Mouse (Mus musculus): ENCODE results near the gene Pde12. TPM values are rescaled to one million over a fixed set of nuclear protein-coding genes. Genes with fewer than 3 reads are reported as not detected.

The Pde12 gene
- polyA plus RNA-seq, 1 experiment from 2014 or later, result 14.4 TPM

DNA sequence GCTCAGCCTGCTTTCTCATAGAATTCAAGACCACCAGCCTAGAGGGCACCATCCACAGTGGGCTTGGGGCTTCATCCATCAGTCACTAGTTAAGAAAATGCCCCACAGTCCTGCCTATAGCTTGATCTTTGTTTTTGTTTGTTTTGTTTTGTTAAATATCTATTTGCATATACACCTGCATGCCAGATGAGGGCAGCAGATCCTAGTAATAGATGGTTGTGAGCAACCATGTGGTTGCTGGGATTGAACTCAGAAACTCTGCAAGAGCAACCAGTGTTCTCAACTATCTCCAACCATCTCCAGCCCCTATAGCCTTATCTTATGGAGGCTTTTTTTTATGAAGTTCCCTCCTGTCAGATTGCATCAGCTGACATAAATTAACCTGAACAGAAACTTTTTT, 17.8 kb downstream of the Pde12 start:
- H3K4me1 ChIP-seq (replicated peaks; ENCODE audit: control insufficient read depth, insufficient read depth, low read length), result no peaks in the 10 kb centered on the region
- H3K27me3 ChIP-seq (ENCODE audit: control insufficient read depth, insufficient read depth, low read length), result no peaks in the 10 kb centered on the region
- ATAC-seq (ENCODE audit: low FRiP score) (no peak), DNase-seq (ENCODE audit: low spot score) (peak; percentile 17)
- H3K36me3 ChIP-seq (ENCODE audit: control insufficient read depth, insufficient read depth, low read length), result peaks cover 7% of the 10 kb centered on the region; the same call in 1 of the 2 replicates
- no peak overlapping the region for H3K4me2 ChIP-seq (replicated peaks; ENCODE audit: low read depth, low read length)
- H3K4me3 ChIP-seq (ENCODE audit: low read depth, low read length), result no peak overlapping the region
- no peak overlapping the region for H3K9ac ChIP-seq (ENCODE audit: low read depth, low read length)
- no peaks in the 10 kb centered on the region for H3K9me3 ChIP-seq (ENCODE audit: control insufficient read depth, low read length)
- no peak overlapping the region for H3K27ac ChIP-seq (ENCODE audit: low read depth, low read length)

DNA sequence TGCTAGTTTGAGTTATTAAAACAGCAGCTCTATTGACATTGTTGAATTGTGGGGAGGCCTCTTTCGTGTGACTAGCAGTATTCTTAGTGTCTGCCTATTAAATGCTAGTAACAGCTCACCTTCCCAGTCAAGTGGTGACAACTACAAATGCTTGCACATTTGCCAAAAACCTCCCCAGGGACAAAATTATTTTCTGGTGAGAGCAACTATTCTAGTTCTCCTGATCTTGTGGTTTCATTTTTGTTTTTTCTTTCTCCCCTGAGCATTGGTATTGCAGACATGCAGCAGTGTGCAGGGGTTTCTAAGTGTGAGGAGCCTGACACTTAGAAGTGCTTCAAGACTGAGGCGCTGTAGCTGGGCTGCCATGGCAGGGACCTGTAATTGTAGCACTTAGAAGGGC, 21.9 kb downstream of the Pde12 start:
- ATAC-seq (ENCODE audit: low FRiP score) (no peak), DNase-seq (ENCODE audit: low spot score) (no peak)
- H3K27ac ChIP-seq (ENCODE audit: low read depth, low read length), result no peak overlapping the region
- no peak overlapping the region for H3K4me2 ChIP-seq (replicated peaks; ENCODE audit: low read depth, low read length)
- no peaks in the 10 kb centered on the region for H3K27me3 ChIP-seq (ENCODE audit: control insufficient read depth, insufficient read depth, low read length)
- H3K9me3 ChIP-seq (ENCODE audit: control insufficient read depth, low read length), result no peaks in the 10 kb centered on the region
- 0 out of 2 replicates have a peak, but pooled peaks cover 2% of the 10 kb centered on the region for H3K36me3 ChIP-seq (ENCODE audit: control insufficient read depth, insufficient read depth, low read length)
- H3K4me1 ChIP-seq (replicated peaks; ENCODE audit: control insufficient read depth, insufficient read depth, low read length), result no peaks in the 10 kb centered on the region
- H3K9ac ChIP-seq (ENCODE audit: low read depth, low read length), result no peak overlapping the region
- WGBS, result 94% methylated on average over 2 of the region's 2 CpGs
- no peak overlapping the region for H3K4me3 ChIP-seq (ENCODE audit: low read depth, low read length)

DNA sequence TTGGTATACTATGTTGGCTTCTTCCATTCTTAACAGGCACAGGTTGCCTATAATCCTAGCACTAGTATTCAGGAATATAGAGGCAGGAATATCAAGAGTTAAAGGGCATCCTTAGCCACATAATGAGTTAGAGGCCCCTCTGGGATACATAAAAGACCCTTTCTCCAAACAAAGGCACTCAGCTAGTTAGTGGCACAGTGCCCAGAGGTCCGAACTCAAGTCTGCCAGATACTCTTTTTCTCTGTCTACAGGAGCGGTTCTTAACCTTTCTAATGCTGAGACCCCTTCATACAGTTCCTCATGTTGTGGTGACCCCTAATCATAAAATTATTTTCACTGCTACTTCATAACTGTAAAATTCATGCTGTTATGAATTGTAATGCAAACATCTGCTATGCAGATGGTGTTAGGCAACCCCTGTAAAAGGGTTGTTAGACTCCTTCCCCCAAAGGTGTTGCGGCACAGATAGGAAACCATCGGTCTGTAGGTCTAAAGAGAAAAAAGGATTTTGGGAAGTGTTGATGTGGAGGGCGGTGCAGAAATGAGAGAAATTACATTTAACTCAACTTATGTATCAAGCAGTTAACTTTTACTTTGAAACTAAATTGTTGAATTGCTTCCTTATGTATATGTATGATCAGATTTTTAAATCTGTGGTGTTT, 23.6 kb downstream of the Pde12 start:
- Histone ChIP-seq H3K27me3 (ENCODE audit: control insufficient read depth, insufficient read depth, low read length) (no peaks in the 10 kb centered on the region), H3K4me2 (replicated peaks; ENCODE audit: low read depth, low read length) (no peak overlapping the region), H3K9ac (ENCODE audit: low read depth, low read length) (no peak overlapping the region), H3K4me1 (replicated peaks; ENCODE audit: control insufficient read depth, insufficient read depth, low read length) (no peaks in the 10 kb centered on the region), H3K36me3 (ENCODE audit: control insufficient read depth, insufficient read depth, low read length) (0 out of 2 replicates have a peak, but pooled peaks cover 2% of the 10 kb centered on the region), H3K27ac (ENCODE audit: low read depth, low read length) (no peak overlapping the region), H3K9me3 (ENCODE audit: control insufficient read depth, low read length) (no peaks in the 10 kb centered on the region), H3K4me3 (ENCODE audit: low read depth, low read length) (no peak overlapping the region)
- ATAC-seq (ENCODE audit: low FRiP score), result no peak
- no peak for DNase-seq (ENCODE audit: low spot score)
- 80% methylated on average over 5 of the region's 5 CpGs for WGBS

DNA sequence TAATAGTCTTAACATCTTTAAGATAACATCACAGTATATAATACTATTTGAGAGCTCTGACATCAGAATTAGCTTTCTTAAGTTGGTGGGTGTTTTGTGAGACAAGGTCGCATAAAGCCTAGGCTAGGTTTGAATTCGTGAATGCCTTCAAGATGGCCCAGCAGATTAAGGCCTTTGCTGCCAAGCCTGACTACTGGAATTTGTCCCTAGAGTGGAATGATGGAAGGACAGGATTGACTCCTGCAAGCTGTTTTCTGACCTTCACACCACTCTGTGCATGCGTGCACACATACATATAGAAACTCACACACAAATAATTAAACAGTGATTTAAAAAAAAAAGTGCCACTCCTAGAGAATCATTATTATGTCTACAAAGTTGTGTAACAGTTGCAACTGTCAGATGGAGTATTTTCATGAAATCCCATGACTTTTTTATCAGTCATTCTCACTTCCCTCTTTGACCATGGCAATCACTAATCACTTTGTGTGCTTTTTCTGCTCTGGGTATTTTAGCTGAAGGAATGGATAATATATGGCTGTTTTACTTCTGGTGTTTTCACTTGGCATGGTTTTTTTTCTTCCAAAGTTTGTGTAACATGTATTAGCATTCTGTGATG, 26.6 kb downstream of the Pde12 start:
- no peaks in the 10 kb centered on the region for H3K27me3 ChIP-seq (ENCODE audit: control insufficient read depth, insufficient read depth, low read length)
- H3K4me2 ChIP-seq (replicated peaks; ENCODE audit: low read depth, low read length), result no peak overlapping the region
- no peak overlapping the region for H3K4me3 ChIP-seq (ENCODE audit: low read depth, low read length)
- H3K27ac ChIP-seq (ENCODE audit: low read depth, low read length), result no peak overlapping the region
- H3K9me3 ChIP-seq (ENCODE audit: control insufficient read depth, low read length), result no peaks in the 10 kb centered on the region
- ATAC-seq (ENCODE audit: low FRiP score) (no peak), DNase-seq (ENCODE audit: low spot score) (no peak)
- no peak overlapping the region for H3K9ac ChIP-seq (ENCODE audit: low read depth, low read length)
- H3K4me1 ChIP-seq (replicated peaks; ENCODE audit: control insufficient read depth, insufficient read depth, low read length), result 0 out of 2 replicates have a peak, but pooled peaks cover 2% of the 10 kb centered on the region
- H3K36me3 ChIP-seq (ENCODE audit: control insufficient read depth, insufficient read depth, low read length), result 0 out of 2 replicates have a peak, but pooled peaks cover 2% of the 10 kb centered on the region
- 94% methylated on average over 3 of the region's 3 CpGs for WGBS

DNA sequence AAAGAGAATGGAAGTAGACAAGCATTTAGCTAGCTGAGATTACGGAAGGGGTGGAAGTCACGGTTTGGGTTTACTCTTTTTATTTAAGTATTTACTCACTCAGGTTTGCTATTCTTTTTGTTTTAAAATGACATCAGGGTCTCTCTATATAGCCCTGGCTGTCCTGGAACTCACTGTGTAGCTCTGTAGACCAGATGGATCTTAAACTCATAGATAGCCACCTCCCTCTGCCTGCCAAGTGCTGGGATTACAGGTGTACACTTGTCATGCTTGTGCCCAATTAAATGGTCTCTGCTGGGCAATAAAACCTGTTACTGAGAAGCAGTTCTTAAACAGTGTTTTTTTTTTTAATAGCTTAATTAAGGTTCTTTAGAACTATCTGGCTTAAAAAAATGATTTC, 29.7 kb downstream of the Pde12 start:
- ATAC-seq (ENCODE audit: low FRiP score), result no peak
- Histone ChIP-seq H3K9ac (ENCODE audit: low read depth, low read length) (0 out of 2 replicates have a peak overlapping the region, but pooled peaks have one; percentile 7), H3K36me3 (ENCODE audit: control insufficient read depth, insufficient read depth, low read length) (no peaks in the 10 kb centered on the region), H3K27me3 (ENCODE audit: control insufficient read depth, insufficient read depth, low read length) (no peaks in the 10 kb centered on the region), H3K4me1 (replicated peaks; ENCODE audit: control insufficient read depth, insufficient read depth, low read length) (0 out of 2 replicates have a peak, but pooled peaks cover 2% of the 10 kb centered on the region), H3K4me2 (replicated peaks; ENCODE audit: low read depth, low read length) (peak overlapping the region; percentile 69), H3K4me3 (ENCODE audit: low read depth, low read length) (peak overlapping the region; percentile 94), H3K9me3 (ENCODE audit: control insufficient read depth, low read length) (no peaks in the 10 kb centered on the region), H3K27ac (ENCODE audit: low read depth, low read length) (no peak overlapping the region)
- peak; percentile 14 for DNase-seq (ENCODE audit: low spot score)
- 70% methylated on average over 2 of the region's 2 CpGs for WGBS

DNA sequence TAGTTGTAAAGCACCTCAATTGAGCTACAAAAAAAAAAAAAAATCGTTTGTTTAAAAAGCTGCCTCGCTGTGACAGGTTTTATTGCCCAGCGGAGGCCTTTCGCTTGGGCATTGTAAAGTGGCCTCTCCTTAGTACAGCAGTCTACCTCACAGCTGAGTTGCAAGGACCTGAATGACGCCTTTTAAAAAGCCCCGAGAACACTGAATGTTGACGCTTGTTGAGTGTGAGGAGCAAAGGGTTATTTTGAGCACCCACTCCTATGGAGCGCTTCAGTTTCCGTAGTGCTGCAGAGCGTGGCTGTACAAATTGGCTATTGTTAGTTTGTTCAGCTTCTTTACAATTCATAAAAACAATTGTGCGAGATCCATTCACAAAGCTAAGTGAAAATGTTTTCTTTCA, 30.4 kb downstream of the Pde12 start:
- no peaks in the 10 kb centered on the region for H3K36me3 ChIP-seq (ENCODE audit: control insufficient read depth, insufficient read depth, low read length)
- H3K9me3 ChIP-seq (ENCODE audit: control insufficient read depth, low read length), result no peaks in the 10 kb centered on the region
- DNase-seq (ENCODE audit: low spot score) (peak; percentile 30), ATAC-seq (ENCODE audit: low FRiP score) (no peak)
- 7% methylated on average over 11 of the region's 11 CpGs for WGBS
- H3K4me3 ChIP-seq (ENCODE audit: low read depth, low read length), result peak overlapping the region; percentile 94
- no peak overlapping the region for H3K27ac ChIP-seq (ENCODE audit: low read depth, low read length)
- peak overlapping the region; percentile 93 for H3K9ac ChIP-seq (ENCODE audit: low read depth, low read length)
- 0 out of 2 replicates have a peak, but pooled peaks cover 2% of the 10 kb centered on the region for H3K4me1 ChIP-seq (replicated peaks; ENCODE audit: control insufficient read depth, insufficient read depth, low read length)
- H3K27me3 ChIP-seq (ENCODE audit: control insufficient read depth, insufficient read depth, low read length), result no peaks in the 10 kb centered on the region
- peak overlapping the region; percentile 69 for H3K4me2 ChIP-seq (replicated peaks; ENCODE audit: low read depth, low read length)

DNA sequence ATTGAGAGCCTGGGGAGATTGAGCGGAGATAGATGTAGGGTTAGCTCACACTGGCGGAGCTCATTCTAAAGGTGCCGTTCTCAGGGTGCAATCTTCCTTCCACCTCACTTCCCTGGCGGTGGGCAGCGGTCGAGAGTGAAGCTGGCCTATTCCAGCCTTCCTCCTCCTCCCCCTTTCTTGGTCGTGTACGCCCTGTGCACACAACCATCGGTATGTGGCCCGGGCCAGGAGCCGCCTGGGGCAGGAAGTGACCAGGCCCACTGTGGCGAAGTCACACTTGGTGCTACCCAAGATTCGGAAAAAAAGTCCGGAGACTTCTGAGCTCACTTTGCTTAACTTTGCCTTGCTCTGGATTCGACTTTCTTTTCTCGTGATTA, 31.0 kb downstream of the Pde12 start:
- Histone ChIP-seq H3K4me3 (ENCODE audit: low read depth, low read length) (peak overlapping the region; percentile 94), H3K9ac (ENCODE audit: low read depth, low read length) (peak overlapping the region; percentile 93), H3K27me3 (ENCODE audit: control insufficient read depth, insufficient read depth, low read length) (no peaks in the 10 kb centered on the region), H3K4me2 (replicated peaks; ENCODE audit: low read depth, low read length) (peak overlapping the region; percentile 69), H3K27ac (ENCODE audit: low read depth, low read length) (peak overlapping the region; percentile 92), H3K9me3 (ENCODE audit: control insufficient read depth, low read length) (no peaks in the 10 kb centered on the region), H3K4me1 (replicated peaks; ENCODE audit: control insufficient read depth, insufficient read depth, low read length) (0 out of 2 replicates have a peak, but pooled peaks cover 2% of the 10 kb centered on the region), H3K36me3 (ENCODE audit: control insufficient read depth, insufficient read depth, low read length) (no peaks in the 10 kb centered on the region)
- WGBS, result 0% methylated on average over 16 of the region's 16 CpGs
- DNase-seq (ENCODE audit: low spot score) (peak; percentile 69), ATAC-seq (ENCODE audit: low FRiP score) (peak; percentile 23; the same call in 1 of the 2 replicates)

DNA sequence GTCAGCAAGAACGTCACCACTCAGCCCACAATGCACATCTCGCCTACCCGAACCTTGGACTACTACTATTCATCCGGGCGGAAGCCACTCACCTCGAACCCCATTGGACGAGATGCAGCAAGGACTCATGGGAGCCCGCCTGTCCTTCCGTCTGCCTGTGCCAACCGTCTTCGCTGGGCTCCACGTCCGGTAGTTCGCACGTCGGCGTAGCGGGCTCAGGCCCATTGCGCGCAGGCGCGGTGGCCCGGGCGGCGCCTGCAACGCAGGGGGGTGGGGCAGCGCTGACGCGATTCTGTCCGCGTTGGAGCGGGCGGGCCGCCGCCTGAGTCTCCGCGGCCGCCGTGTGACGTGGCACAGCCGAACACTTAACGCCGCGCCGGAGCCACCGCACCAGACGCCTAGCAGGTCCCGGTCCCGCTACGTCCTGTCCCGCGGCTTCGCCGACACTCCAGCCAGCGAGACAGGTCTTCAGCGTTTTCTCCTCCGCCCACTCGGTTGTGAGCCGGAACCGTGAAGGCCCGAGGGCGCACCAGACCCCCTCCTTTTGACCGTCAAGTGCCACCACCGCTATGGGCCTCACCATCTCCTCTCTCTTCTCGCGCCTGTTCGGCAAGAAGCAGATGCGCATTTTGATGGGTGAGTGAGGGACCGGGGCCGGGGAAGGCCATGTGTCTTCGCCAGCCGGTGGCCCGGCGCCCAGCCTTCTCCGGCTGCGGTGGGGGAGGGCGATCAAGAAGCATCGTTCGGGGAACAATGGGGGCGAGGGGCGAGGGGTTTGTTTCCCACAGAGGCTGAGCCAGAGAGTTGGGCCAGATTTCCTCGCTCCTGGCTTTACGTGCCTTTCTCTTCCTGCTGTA, 31.6 kb downstream of the Pde12 start, which contains the start of gene Arf4:
Gene Arf4 (plus strand): TSS at position 224 of the 857 bp plus-strand sequence.
- peak; percentile 98 for ATAC-seq (ENCODE audit: low FRiP score)

More for the DNA sequence above, 31.6 kb downstream of the Pde12 start, which contains the start of gene Arf4:
- Histone ChIP-seq H3K4me3 (ENCODE audit: low read depth, low read length) (peak within 1 kb of the TSS; percentile 94), H3K4me1 (replicated peaks; ENCODE audit: control insufficient read depth, insufficient read depth, low read length) (0 out of 2 replicates have a peak, but pooled peaks cover 2% of the 10 kb centered on the region), H3K9me3 (ENCODE audit: control insufficient read depth, low read length) (no peaks in the 10 kb centered on the region), H3K9ac (ENCODE audit: low read depth, low read length) (peak within 1 kb of the TSS; percentile 93), H3K27ac (ENCODE audit: low read depth, low read length) (peak within 1 kb of the TSS; percentile 92), H3K4me2 (replicated peaks; ENCODE audit: low read depth, low read length) (peak within 1 kb of the TSS; percentile 69), H3K27me3 (ENCODE audit: control insufficient read depth, insufficient read depth, low read length) (no peaks in the 10 kb centered on the region), H3K36me3 (ENCODE audit: control insufficient read depth, insufficient read depth, low read length) (no peaks in the 10 kb centered on the region)
- DNase-seq (ENCODE audit: low spot score), result peak; percentile 98
- under 1% methylated on average over 77 of the region's 83 CpGs for WGBS
